Mouse (Mus musculus): ENCODE measurements around the gene Acot8. TPM values are rescaled to one million over a fixed set of nuclear protein-coding genes. Genes with fewer than 3 reads are reported as not detected.

The Acot8 gene
- polyA plus RNA-seq, 1 experiment from 2014 or later, result 18.9 TPM

DNA sequence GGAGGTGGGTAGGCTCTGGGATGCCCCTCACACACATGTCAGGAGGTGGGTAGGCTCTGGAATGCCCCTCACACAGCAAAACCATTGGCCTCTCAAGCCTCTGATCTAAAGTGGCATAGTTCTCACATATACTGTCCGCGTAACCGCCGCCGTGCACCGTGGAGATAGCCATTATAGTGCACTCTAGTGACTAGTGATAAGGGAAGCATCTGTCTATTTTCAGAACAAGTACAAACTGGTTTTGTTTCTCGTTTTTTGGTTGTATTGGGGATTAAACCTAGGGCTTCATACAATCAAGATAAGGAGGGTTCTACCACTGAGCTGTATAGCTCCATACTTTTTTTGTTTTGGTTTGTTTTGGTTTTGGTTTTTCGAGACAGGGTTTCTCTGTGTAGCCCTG lies 11.1 kb upstream of the Acot8 start:
- Histone ChIP-seq H3K27ac (ENCODE audit: low read length) (no peak overlapping the region), H3K9me3 (ENCODE audit: low read length) (no peaks in the 10 kb centered on the region), H3K36me3 (ENCODE audit: insufficient read depth, low read length) (no peaks in the 10 kb centered on the region), H3K9ac (replicated peaks; ENCODE audit: low read depth) (no peak overlapping the region), H3K27me3 (replicated peaks; ENCODE audit: insufficient read depth, low read length) (no peaks in the 10 kb centered on the region), H3K4me2 (replicated peaks; ENCODE audit: low read depth, low read length) (no peak overlapping the region), H3K4me1 (ENCODE audit: insufficient read depth, low read depth, low read length) (no peaks in the 10 kb centered on the region), H3K4me3 (ENCODE audit: low read depth, low read length) (no peak overlapping the region)
- 90% methylated on average over 8 of the region's 8 CpGs for WGBS
- ATAC-seq (no peak), DNase-seq (ENCODE audit: low spot score) (no peak)
- TF ChIP-seq CTCF (IDR thresholded peaks at IDR 0.05) (no peak), EP300 (IDR thresholded peaks at IDR 0.05) (no peak)

DNA sequence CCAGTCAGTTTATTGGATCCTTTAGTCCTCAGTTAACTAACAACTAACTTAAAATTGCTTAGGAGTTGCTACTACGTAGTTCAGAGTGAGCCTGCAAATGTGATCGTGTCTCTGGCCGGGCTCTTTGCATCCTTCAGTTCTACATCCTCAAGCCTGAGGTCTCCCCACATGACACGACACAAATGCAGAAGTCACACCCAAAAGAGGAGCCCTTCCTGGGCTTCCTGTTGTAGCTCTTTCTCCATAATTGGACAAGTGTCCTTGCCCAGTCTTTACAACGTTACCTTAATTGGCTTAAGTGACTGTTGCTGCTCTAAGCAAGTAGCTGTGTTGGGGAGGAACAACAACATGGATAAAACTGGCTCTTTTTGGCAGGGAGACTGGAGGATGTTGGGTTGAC lies 10.7 kb upstream of the Acot8 start:
- H3K27ac ChIP-seq (ENCODE audit: low read length), result no peak overlapping the region
- no peak overlapping the region for H3K4me3 ChIP-seq (ENCODE audit: low read depth, low read length)
- ATAC-seq (no peak), DNase-seq (ENCODE audit: low spot score) (no peak)
- H3K36me3 ChIP-seq (ENCODE audit: insufficient read depth, low read length), result no peaks in the 10 kb centered on the region
- H3K4me2 ChIP-seq (replicated peaks; ENCODE audit: low read depth, low read length), result no peak overlapping the region
- no peak for TF ChIP-seq CTCF (IDR thresholded peaks at IDR 0.05)
- no peaks in the 10 kb centered on the region for H3K27me3 ChIP-seq (replicated peaks; ENCODE audit: insufficient read depth, low read length)
- H3K4me1 ChIP-seq (ENCODE audit: insufficient read depth, low read depth, low read length), result no peaks in the 10 kb centered on the region
- WGBS, result 83% methylated on average over 5 of the region's 5 CpGs
- H3K9ac ChIP-seq (replicated peaks; ENCODE audit: low read depth), result no peak overlapping the region
- H3K9me3 ChIP-seq (ENCODE audit: low read length), result no peaks in the 10 kb centered on the region

DNA sequence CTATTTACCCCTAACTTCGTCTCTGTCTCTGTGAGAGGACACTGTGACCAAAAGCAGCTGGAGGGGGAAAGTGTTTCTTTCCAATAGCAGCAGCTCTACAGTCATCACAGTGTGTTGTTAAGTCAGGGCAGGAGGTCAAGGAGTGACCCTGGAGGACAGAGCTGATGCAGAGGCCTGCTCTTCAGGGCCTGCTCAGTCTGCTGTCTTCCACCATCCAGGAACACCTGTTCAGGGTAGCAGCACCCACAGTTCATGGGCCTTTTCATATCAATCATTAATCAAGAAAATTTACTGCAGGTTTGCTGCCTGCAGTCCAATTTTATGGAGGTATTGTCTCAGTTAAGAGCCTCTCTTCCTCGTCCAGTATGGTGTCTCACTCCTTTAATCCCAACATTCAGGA lies 8.9 kb upstream of the Acot8 start:
- Histone ChIP-seq H3K4me1 (ENCODE audit: insufficient read depth, low read depth, low read length) (no peaks in the 10 kb centered on the region), H3K4me2 (replicated peaks; ENCODE audit: low read depth, low read length) (no peak overlapping the region), H3K36me3 (ENCODE audit: insufficient read depth, low read length) (no peaks in the 10 kb centered on the region), H3K27me3 (replicated peaks; ENCODE audit: insufficient read depth, low read length) (no peaks in the 10 kb centered on the region), H3K27ac (ENCODE audit: low read length) (no peak overlapping the region), H3K9ac (replicated peaks; ENCODE audit: low read depth) (no peak overlapping the region), H3K4me3 (ENCODE audit: low read depth, low read length) (no peak overlapping the region), H3K9me3 (ENCODE audit: low read length) (no peaks in the 10 kb centered on the region)
- TF ChIP-seq CTCF (IDR thresholded peaks at IDR 0.05) (no peak), EP300 (IDR thresholded peaks at IDR 0.05) (no peak)
- no peak for ATAC-seq
- 48% methylated on average over 2 of the region's 2 CpGs for WGBS
- no peak for DNase-seq (ENCODE audit: low spot score)

DNA sequence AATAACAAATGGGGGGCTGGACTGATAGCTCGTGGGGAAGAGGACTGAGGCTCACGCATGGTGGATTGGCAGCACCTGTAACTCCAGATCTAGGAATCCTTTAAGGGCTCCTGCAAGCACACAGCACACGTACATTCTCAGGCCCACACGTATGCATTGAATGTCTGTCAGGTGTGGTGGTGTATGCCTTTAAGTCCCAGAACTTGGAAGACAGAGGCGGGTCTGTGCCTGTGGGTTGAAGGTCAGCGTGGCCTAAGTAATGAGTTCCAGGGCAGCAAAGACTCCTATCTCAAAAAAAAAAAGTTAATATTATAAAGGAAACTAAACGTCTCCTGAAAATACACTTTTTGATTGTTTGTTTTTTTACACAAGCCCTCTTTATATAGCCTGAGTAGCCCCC lies 1.9 kb upstream of the Acot8 start:
- TF ChIP-seq CTCF (IDR thresholded peaks at IDR 0.05) (no peak), EP300 (IDR thresholded peaks at IDR 0.05) (no peak)
- Histone ChIP-seq H3K27me3 (replicated peaks; ENCODE audit: insufficient read depth, low read length) (no peaks in the 10 kb centered on the region), H3K4me2 (replicated peaks; ENCODE audit: low read depth, low read length) (no peak overlapping the region), H3K9me3 (ENCODE audit: low read length) (no peaks in the 10 kb centered on the region), H3K27ac (ENCODE audit: low read length) (no peak overlapping the region), H3K4me3 (ENCODE audit: low read depth, low read length) (no peak overlapping the region), H3K4me1 (ENCODE audit: insufficient read depth, low read depth, low read length) (peaks cover 4% of the 10 kb centered on the region; the same call in 1 of the 2 replicates), H3K9ac (replicated peaks; ENCODE audit: low read depth) (no peak overlapping the region), H3K36me3 (ENCODE audit: insufficient read depth, low read length) (no peaks in the 10 kb centered on the region)
- ATAC-seq (no peak), DNase-seq (ENCODE audit: low spot score) (no peak)
- WGBS, result 68% methylated on average over 7 of the region's 7 CpGs

DNA sequence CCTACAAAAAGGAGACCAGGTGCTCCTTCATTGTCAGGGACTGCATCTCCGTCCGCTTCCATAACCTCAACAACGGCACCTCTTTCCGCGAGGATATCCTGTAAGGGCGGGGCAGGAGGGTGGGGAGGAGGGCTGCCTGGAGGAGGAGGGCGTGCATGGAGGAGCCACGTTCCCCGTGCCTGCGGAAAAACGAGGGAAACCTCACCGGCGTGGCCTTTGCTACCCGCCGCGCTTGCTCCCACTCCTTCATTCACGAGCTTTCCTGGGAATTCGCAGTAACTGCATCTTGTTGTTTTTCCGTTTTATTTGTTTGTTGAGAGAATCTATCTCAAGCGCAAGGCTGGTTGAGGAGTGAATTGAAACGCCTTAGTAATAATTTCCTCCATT lies 643 bp upstream of the Acot8 start:
- WGBS, result 2% methylated on average over 21 of the region's 21 CpGs
- TF ChIP-seq CTCF (IDR thresholded peaks at IDR 0.05), result no peak
- no peak for TF ChIP-seq EP300 (IDR thresholded peaks at IDR 0.05)
- peak; percentile 61 for ATAC-seq

DNA sequence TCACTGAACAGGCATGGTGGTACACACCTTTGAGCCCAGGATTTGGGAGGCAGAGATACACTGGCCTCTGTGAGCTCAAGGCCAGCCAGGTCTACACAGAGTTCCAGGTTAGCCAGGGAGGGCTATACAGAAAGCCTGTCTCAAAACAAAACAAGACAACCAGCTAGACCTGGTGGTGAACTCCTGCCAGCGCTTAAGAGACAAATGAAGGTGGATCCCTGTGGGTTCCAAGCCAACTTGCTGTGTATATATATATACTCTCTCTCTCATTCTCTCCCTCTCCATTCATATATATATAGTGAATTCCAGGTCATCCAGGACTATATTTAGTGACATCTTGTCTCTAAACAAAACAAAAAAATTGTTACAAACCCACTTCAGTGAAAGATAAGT lies 765 bp downstream of the Acot8 start:
- H3K27ac ChIP-seq (ENCODE audit: low read length), result no peak overlapping the region
- ATAC-seq (no peak), DNase-seq (ENCODE audit: low spot score) (no peak)
- 60% methylated on average over 1 of the region's 1 CpGs for WGBS
- peaks cover 4% of the 10 kb centered on the region; the same call in 1 of the 2 replicates for H3K4me1 ChIP-seq (ENCODE audit: insufficient read depth, low read depth, low read length)
- peak overlapping the region; percentile 63 for H3K4me2 ChIP-seq (replicated peaks; ENCODE audit: low read depth, low read length)
- H3K36me3 ChIP-seq (ENCODE audit: insufficient read depth, low read length), result no peaks in the 10 kb centered on the region
- H3K9me3 ChIP-seq (ENCODE audit: low read length), result no peaks in the 10 kb centered on the region
- peak overlapping the region; percentile 70 for H3K9ac ChIP-seq (replicated peaks; ENCODE audit: low read depth)
- H3K27me3 ChIP-seq (replicated peaks; ENCODE audit: insufficient read depth, low read length), result no peaks in the 10 kb centered on the region
- H3K4me3 ChIP-seq (ENCODE audit: low read depth, low read length), result peak overlapping the region; percentile 79; the same call in 1 of the 2 replicates
- TF ChIP-seq CTCF (IDR thresholded peaks at IDR 0.05), result no peak
- no peak; the same call in 1 of the 2 replicates for TF ChIP-seq EP300 (IDR thresholded peaks at IDR 0.05)

More for the DNA sequence above, 643 bp upstream of the Acot8 start:
- H3K27ac ChIP-seq (ENCODE audit: low read length), result peak overlapping the region; percentile 78
- no peaks in the 10 kb centered on the region for H3K36me3 ChIP-seq (ENCODE audit: insufficient read depth, low read length)
- no peaks in the 10 kb centered on the region for H3K9me3 ChIP-seq (ENCODE audit: low read length)
- H3K27me3 ChIP-seq (replicated peaks; ENCODE audit: insufficient read depth, low read length), result no peaks in the 10 kb centered on the region
- no peak for DNase-seq (ENCODE audit: low spot score)
- peak overlapping the region; percentile 56 for H3K9ac ChIP-seq (replicated peaks; ENCODE audit: low read depth)
- peaks cover 4% of the 10 kb centered on the region; the same call in 1 of the 2 replicates for H3K4me1 ChIP-seq (ENCODE audit: insufficient read depth, low read depth, low read length)
- peak overlapping the region; percentile 79 for H3K4me3 ChIP-seq (ENCODE audit: low read depth, low read length)
- peak overlapping the region; percentile 58 for H3K4me2 ChIP-seq (replicated peaks; ENCODE audit: low read depth, low read length)

Measured in lung, postnatal 0 days (tissue).